Mouse (Mus musculus): Measurements from ENCODE around the gene Insyn1. TPM values are rescaled to one million over a fixed set of nuclear protein-coding genes. Genes with fewer than 3 reads are reported as not detected.
A peak's percentile ranks its signal among the peaks of the same experiment; 100 is the strongest.

The Insyn1 gene
- polyA plus RNA-seq (2012; ENCODE audit: insufficient read depth, low replicate concordance): 1.3 and 2.8 TPM in 2 replicates

DNA sequence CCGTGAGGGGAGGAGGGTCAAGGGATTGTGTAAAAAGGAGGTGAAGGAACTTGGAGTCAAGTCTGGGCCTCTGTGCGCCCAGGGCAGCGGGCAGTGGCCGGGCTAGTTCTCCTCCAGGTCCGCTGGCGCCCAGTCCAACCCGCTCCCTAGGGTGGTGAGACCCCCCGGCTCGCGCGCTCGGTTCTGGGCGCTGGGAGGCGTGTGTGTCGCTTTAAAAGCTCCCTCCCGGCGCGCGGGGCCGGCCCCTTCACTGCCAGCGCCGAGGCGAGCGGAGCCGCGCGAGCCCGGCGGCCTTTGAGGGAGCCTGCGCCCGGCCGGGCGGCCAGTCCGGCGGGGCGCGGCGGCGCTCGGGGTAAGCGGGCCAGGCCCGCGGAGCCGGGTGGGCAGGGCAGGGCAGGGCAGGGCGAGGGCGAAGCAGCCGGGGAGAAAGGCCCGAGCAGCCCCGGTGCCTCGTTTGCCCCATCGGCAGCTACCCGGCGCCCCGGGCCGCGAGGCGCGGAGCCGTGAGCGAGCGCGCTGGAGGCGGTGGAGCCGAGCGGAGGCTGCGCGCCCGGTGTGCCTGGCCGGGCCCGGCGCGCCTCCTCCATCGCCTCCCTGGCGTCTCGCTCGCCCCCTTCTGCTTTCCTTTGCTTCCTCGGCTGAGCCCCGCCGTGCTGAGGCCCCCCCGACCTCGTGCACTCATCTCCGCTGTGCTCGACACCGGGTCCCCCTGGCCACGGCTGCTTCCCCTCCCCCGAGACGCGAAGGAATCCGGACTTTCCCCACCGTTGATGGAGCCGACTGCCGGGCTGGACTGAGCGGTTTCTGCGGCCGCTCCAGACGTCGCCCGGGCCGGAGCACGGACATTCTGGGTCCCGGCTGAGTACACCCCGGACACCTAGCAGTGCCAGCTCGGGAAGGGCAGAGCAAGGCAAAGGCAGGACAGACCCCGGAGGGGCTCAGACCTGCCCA lies at the start of gene Insyn1:
Gene Insyn1 (plus strand): TSS at position 753 of the 951 bp plus-strand sequence.
- Histone ChIP-seq H3K36me3 (replicated peaks; ENCODE audit: low read length) (no peaks in the 10 kb centered on the region), H3K4me1 (peaks cover 45% of the 10 kb centered on the region), H3K9me3 (peaks cover 6% of the 10 kb centered on the region), H3K4me3 (replicated peaks) (peak within 1 kb of the TSS; percentile 92), H3K27me3 (replicated peaks) (peaks cover 94% of the 10 kb centered on the region)
- TF ChIP-seq FLI1 (IDR thresholded peaks at IDR 0.05; ENCODE audit: low read length) (no peak), GATA1 (IDR thresholded peaks at IDR 0.05; ENCODE audit: borderline replicate concordance, low read length) (no peak)

DNA sequence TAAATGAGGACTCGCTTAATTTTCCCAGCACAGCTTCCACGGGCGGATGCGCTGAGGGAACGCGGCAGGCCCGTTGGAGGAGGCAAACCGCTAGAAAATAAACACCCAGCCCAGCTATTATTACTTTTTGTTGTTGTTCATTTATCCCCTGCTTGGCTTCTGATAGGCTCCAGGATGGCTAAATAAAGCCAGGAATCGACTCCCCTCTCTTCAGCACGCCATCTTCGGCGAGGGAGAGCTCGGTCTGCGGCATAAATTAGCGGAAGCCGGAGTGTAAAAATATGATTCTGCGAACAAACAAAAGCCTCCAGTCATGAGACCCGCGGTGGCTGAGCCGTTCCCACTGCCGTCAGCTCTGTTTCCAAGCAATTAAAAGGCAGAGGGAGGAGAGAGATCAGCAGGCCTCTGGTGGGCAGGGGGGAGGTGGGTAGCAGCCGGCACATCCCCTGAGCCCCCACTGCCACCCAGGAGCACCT lies 49.4 kb upstream of the Insyn1 start:
- Histone ChIP-seq H3K9me3 (no peaks in the 10 kb centered on the region), H3K4me1 (peaks cover 18% of the 10 kb centered on the region), H3K36me3 (replicated peaks; ENCODE audit: low read length) (no peaks in the 10 kb centered on the region), H3K27me3 (replicated peaks) (peaks cover 78% of the 10 kb centered on the region), H3K4me3 (replicated peaks) (no peak overlapping the region)
- TF ChIP-seq GATA1 (IDR thresholded peaks at IDR 0.05; ENCODE audit: borderline replicate concordance, low read length) (no peak), FLI1 (IDR thresholded peaks at IDR 0.05; ENCODE audit: low read length) (no peak)

DNA sequence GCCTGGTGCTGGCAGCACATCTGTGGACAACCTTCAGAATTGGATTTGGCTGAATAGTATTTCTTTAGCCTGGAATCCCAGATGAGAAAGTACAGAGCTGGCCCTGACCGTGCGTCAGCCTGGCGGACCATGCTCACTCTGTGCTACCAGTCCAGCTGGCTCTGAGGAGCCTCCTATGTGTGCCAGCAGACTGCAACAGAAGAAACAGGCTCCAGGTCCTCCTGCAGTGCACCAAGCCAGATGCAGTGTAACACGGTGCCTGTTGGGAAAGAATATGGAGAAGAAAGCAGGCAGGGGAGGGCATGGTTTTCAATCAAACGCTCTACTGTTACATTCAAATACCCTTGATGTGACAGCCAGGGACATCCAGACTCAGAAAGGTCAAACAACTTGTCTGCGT lies 48.3 kb upstream of the Insyn1 start:
- no peak for TF ChIP-seq FLI1 (IDR thresholded peaks at IDR 0.05; ENCODE audit: low read length)
- no peak for TF ChIP-seq GATA1 (IDR thresholded peaks at IDR 0.05; ENCODE audit: borderline replicate concordance, low read length)
- Histone ChIP-seq H3K4me1 (peaks cover 18% of the 10 kb centered on the region), H3K9me3 (no peaks in the 10 kb centered on the region), H3K4me3 (replicated peaks) (no peak overlapping the region), H3K36me3 (replicated peaks; ENCODE audit: low read length) (no peaks in the 10 kb centered on the region), H3K27me3 (replicated peaks) (peaks cover 77% of the 10 kb centered on the region)

DNA sequence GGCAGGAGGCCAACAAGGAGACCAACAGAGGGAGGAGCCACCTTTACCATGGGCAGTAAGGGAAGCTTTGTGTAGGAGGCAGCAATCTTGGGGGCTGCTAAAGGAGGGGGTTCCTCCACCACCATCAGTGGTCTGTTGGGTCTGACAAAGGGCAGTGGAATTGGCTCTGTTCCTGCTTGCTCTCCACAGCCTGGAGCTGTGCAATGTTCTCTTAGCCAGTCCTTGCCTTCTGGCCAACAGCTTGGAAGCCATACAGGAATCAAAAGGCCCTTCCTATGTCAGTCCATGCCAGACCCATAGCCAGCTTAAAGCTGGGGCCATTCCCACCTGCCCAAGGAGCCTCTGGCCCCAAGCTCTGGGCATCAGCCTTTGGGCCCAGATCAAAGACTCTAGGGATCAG lies 47.8 kb upstream of the Insyn1 start:
- H3K27me3 ChIP-seq (replicated peaks): peaks cover 74% of the 10 kb centered on the region
- no peaks in the 10 kb centered on the region for H3K9me3 ChIP-seq
- no peak overlapping the region for H3K4me3 ChIP-seq (replicated peaks)
- H3K36me3 ChIP-seq (replicated peaks; ENCODE audit: low read length): no peaks in the 10 kb centered on the region
- H3K4me1 ChIP-seq: peaks cover 18% of the 10 kb centered on the region
- TF ChIP-seq FLI1 (IDR thresholded peaks at IDR 0.05; ENCODE audit: low read length): no peak
- TF ChIP-seq GATA1 (IDR thresholded peaks at IDR 0.05; ENCODE audit: borderline replicate concordance, low read length): no peak

DNA sequence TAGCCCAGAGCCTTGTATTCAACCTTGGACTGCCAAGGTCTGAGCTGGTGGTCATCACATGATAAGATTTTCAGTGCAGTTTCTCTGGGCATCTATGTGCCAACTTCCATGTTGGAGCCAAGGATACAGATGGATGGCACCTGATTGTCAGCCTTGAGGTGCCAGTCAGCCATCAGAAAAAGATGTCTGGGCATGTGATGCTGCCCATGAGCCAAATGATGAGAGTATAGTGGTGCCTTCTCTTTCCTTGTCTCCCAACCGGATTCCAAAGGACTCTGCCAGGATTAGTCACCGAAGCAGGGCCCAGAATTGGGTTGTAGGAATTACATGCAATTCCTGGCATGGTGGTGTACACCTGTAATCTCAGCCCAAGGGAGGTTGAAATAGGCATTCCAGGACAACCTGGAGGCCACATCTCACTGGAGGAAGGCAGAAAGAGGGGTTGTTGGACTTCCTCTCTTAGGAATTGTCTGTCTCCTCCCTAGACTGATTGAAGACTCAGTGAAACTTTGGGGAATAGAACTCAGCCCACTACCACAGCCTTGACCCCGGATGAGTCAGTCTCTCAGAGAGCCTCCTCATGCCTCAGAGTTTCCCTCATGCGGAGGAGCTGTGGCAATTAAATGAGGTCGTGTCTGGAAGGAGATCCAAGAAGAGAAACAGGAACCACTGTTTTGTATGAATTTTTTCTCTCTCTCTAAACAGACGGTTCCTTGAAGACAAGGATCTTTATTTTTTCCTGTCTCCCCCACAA lies 46.9 kb upstream of the Insyn1 start:
- H3K27me3 ChIP-seq (replicated peaks): peaks cover 68% of the 10 kb centered on the region
- no peaks in the 10 kb centered on the region for H3K36me3 ChIP-seq (replicated peaks; ENCODE audit: low read length)
- H3K4me3 ChIP-seq (replicated peaks): no peak overlapping the region
- H3K9me3 ChIP-seq: no peaks in the 10 kb centered on the region
- peaks cover 11% of the 10 kb centered on the region for H3K4me1 ChIP-seq
- TF ChIP-seq GATA1 (IDR thresholded peaks at IDR 0.05; ENCODE audit: borderline replicate concordance, low read length) (no peak), FLI1 (IDR thresholded peaks at IDR 0.05; ENCODE audit: low read length) (no peak)

DNA sequence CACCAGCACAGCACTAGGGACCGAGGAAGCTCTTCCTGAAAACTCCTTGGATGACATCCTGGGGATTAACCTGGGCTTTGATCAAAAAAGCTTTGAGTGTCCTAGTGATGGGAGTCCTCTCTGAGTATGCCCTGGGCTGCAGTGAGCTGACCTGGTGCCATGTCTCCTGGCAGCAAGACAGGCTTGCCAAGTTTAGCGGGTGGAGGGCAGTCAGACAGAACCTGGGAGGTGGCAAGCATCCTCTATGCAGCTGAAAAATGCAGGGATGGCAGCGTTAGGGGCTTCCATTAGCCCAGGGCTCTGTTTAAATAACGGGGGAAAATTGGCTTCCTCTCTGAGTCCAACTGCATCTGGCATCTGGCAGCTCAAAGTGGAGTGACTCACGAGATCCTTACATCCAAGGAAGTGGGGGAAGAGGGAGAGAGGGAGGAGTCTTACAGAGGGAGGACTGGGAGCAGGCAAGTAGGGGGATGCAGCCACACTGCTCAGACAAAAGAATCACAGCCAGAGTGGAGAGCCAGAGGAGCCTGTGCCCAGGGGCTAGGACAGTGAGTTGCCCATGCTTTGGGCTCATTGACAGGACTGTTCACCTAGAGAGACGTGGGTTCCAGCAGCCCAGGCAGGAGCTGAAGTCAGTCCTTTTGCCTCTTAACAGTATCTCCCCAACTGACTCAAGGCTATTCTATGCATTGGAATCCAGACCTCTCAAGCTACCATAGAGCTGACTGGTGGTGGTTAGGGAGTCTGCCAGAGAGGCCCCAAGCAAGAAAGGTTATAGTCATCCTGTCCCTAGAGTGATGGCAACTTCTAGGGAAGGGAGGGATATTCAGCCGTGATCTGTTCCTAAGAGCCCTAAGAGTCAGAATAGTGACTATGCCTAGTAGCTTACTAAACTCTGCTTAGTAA lies 46.0 kb upstream of the Insyn1 start:
- Histone ChIP-seq H3K9me3 (no peaks in the 10 kb centered on the region), H3K36me3 (replicated peaks; ENCODE audit: low read length) (no peaks in the 10 kb centered on the region)
- TF ChIP-seq GATA1 (IDR thresholded peaks at IDR 0.05; ENCODE audit: borderline replicate concordance, low read length): no peak
- no peak for TF ChIP-seq FLI1 (IDR thresholded peaks at IDR 0.05; ENCODE audit: low read length)

DNA sequence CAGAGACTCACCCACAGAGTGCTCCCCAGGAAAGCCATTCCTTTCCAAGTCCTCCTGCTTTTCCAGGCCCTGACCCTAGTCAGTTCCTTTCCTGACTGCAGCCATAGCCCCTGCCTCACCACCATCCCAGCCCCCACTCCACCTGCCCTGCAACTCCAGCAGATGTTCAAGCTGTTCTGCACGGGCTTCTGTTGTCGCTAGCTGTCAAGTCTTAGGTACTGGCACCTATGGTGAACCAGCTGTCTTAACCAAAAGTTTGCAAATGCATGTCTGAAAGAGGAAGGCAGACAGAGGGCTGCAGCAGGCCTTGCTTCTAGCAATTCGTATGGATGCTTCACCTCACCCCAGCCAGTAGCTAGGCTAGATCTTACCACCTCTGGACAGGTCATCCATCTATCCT lies 45.3 kb upstream of the Insyn1 start:
- no peaks in the 10 kb centered on the region for H3K36me3 ChIP-seq (replicated peaks; ENCODE audit: low read length)
- no peak overlapping the region for H3K4me3 ChIP-seq (replicated peaks)
- H3K4me1 ChIP-seq: peaks cover 12% of the 10 kb centered on the region
- TF ChIP-seq FLI1 (IDR thresholded peaks at IDR 0.05; ENCODE audit: low read length) (no peak), GATA1 (IDR thresholded peaks at IDR 0.05; ENCODE audit: borderline replicate concordance, low read length) (no peak)
- no peaks in the 10 kb centered on the region for H3K9me3 ChIP-seq
- H3K27me3 ChIP-seq (replicated peaks): peaks cover 63% of the 10 kb centered on the region

More for the DNA sequence above, 46.0 kb upstream of the Insyn1 start:
- peaks cover 64% of the 10 kb centered on the region for H3K27me3 ChIP-seq (replicated peaks)
- no peak overlapping the region for H3K4me3 ChIP-seq (replicated peaks)
- H3K4me1 ChIP-seq: peaks cover 12% of the 10 kb centered on the region

DNA sequence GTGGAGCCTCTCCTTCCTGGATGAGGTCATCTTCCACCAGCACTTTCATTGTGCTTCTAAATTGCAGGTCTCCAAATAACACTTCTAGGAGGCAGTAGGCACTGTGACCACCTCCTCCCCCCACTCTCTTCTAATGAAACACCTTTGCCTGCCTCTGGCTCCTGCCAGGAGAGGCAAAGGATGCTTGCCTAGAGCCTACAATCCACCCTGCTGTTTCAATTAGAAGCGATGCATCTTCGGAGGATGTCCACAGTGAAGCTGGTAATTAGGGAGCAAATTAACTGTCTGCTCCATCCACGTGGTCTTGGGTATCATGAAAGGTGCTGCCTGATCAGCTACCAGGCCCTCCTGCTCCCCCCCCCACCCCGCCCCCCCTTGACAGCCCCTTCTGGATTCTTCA lies 41.6 kb upstream of the Insyn1 start:
- TF ChIP-seq GATA1 (IDR thresholded peaks at IDR 0.05; ENCODE audit: borderline replicate concordance, low read length) (no peak), FLI1 (IDR thresholded peaks at IDR 0.05; ENCODE audit: low read length) (no peak)
- Histone ChIP-seq H3K4me3 (replicated peaks) (no peak overlapping the region), H3K4me1 (peaks cover 15% of the 10 kb centered on the region), H3K36me3 (replicated peaks; ENCODE audit: low read length) (no peaks in the 10 kb centered on the region), H3K27me3 (replicated peaks) (peaks cover 38% of the 10 kb centered on the region), H3K9me3 (no peaks in the 10 kb centered on the region)
